Mouse (Mus musculus) lung, adult 10 weeks (tissue): ENCODE measurements around the gene Ptf1a. TPM values are rescaled to one million over a fixed set of nuclear protein-coding genes. Genes with fewer than 3 reads are reported as not detected.

Source experiments
- polyA plus RNA-seq: library from polyadenylated mRNA; stranded (reverse); fragments of 350-450 nt; fragmentation: Illumina TruSeq; extraction: RNeasy Lipid Tissue Mini Kit (QIAGEN cat#74804); gene quantifications from one replicate; pipeline ENCODE4 v1.2.3, GENCODE M21; 2014; ENCODE audit warnings: low read depth, low replicate concordance; ENCODE audit not compliant: insufficient read depth

Gene Ptf1a
- polyA plus RNA-seq: not detected

GRCm38 (mm10) chr2:19444931-19445831, at the start of gene Ptf1a:
Gene Ptf1a, plus strand, starts transcription at chr2:19445663.

Other genes with a start within 250 kb of the Ptf1a start
- gene Armc3, start 246.4 kb upstream of the Ptf1a start, polyA plus RNA-seq: 2.3 TPM
- 28.8 TPM for gene Msrb2, start 74.2 kb upstream of the Ptf1a start, polyA plus RNA-seq
- gene 4921504E06Rik, start 108.3 kb downstream of the Ptf1a start, polyA plus RNA-seq: not detected
- 16.6 TPM for gene Otud1, start 212.1 kb downstream of the Ptf1a start, polyA plus RNA-seq